Mouse (Mus musculus): ENCODE measurements at regions not wholly inside any gene's neighbourhood (a gene's known extent, or its start where the extent isn't known, plus 50 kb on each side); places are given as distances from the start of the nearest gene placed in this dataset.

DNA sequence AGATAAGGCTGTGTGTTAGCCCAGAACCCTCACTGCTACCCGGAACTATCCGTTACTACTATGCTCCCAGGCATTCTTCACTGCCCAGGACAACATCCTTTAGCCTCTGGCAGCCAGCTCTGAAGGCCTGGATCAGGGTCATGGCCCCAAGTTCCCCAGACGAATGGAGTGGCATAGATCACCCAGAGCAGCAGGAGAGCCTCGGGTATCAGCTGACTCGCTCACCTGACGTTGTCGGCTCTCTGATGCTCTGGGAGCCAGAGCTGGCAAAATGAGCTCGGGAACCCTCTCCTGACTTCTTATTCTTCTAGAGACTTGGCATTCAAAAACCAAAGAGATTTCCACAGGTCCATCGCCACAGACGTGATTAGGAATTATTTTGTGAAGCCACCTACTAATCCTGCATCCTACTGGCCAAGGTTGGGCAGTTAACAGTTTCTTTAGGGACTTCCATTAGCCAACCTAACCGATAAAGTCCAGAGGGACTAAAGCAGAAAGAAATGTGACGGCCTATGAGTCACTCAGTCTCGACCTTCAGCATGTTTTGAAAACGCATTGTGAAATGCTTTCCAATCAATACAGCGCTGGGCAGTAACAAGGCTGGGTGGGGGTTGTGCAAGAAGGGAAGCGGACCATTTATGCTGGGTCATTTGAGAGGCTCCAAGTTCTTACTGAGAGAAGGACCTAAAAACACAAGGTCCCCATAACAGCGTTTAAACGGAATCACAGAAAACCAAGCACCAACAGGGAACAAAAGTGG is 193.7 kb upstream of the Lpp start:
- H3K9me3 ChIP-seq, result no peaks in the 10 kb centered on the region
- no peak overlapping the region for H3K9ac ChIP-seq (replicated peaks)
- H3K4me3 ChIP-seq (replicated peaks), result no peak overlapping the region
- no peaks in the 10 kb centered on the region for H3K27me3 ChIP-seq
- H3K27ac ChIP-seq, result no peak overlapping the region
- no peaks in the 10 kb centered on the region for H3K36me3 ChIP-seq
- no peak overlapping the region for H3K4me2 ChIP-seq
- H3K4me1 ChIP-seq (replicated peaks), result peaks cover 6% of the 10 kb centered on the region; the same call in 1 of the 2 replicates
- 86% methylated on average over 18 of the region's 18 CpGs for WGBS
- no peak for ATAC-seq (ENCODE audit: insufficient number of reproducible peaks, insufficient read depth, low FRiP score, low TSS enrichment, low read depth)

DNA sequence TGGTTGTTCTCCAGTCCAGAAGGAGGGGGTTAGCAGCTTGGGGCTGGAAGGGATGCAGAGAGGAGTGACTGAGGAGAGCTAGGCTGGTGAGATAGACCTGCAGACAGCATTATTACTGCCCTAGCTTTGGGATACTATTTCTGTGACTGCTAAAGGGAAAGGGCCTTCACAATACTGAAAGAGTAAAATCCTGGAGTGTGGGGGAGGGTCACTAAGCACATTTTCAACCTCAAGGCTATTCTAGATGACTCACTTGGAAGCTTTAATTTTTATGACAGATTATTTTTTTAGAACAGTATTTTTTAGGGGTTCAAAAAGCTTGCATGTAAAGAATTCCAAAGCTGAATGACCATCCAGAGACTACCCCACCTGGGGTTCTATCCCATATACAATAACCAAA is 195.0 kb upstream of the Lpp start:
- Histone ChIP-seq H3K27ac (no peak overlapping the region), H3K36me3 (no peaks in the 10 kb centered on the region), H3K27me3 (no peaks in the 10 kb centered on the region), H3K9me3 (no peaks in the 10 kb centered on the region), H3K4me1 (replicated peaks) (peaks cover 6% of the 10 kb centered on the region; the same call in 1 of the 2 replicates), H3K9ac (replicated peaks) (no peak overlapping the region), H3K4me3 (replicated peaks) (no peak overlapping the region), H3K4me2 (no peak overlapping the region)
- ATAC-seq (ENCODE audit: insufficient number of reproducible peaks, insufficient read depth, low FRiP score, low TSS enrichment, low read depth), result no peak

DNA sequence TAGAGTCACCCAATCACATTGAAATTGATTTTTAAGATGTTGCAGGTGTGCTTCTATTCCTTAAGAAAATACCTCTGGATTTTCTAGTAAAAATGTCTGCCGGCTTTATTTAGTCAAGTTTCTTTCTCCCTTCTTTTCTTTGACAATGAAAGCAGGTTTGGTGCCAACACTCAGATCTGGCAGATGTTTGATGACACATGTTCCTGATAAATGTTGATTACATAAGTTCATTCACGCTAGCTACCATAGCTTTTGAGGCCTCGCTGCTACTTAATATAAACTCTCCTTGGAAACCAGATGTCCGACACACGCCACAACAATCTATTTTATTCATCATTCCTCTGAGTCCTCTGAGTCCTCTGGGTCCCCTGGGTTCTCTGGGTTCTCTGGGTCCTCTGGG is 195.7 kb upstream of the Lpp start:
- Histone ChIP-seq H3K9me3 (no peaks in the 10 kb centered on the region), H3K9ac (replicated peaks) (no peak overlapping the region), H3K27me3 (no peaks in the 10 kb centered on the region), H3K27ac (no peak overlapping the region), H3K36me3 (no peaks in the 10 kb centered on the region), H3K4me1 (replicated peaks) (peaks cover 6% of the 10 kb centered on the region; the same call in 1 of the 2 replicates), H3K4me2 (no peak overlapping the region), H3K4me3 (replicated peaks) (no peak overlapping the region)
- no peak for ATAC-seq (ENCODE audit: insufficient number of reproducible peaks, insufficient read depth, low FRiP score, low TSS enrichment, low read depth)
- 60% methylated on average over 5 of the region's 5 CpGs for WGBS

DNA sequence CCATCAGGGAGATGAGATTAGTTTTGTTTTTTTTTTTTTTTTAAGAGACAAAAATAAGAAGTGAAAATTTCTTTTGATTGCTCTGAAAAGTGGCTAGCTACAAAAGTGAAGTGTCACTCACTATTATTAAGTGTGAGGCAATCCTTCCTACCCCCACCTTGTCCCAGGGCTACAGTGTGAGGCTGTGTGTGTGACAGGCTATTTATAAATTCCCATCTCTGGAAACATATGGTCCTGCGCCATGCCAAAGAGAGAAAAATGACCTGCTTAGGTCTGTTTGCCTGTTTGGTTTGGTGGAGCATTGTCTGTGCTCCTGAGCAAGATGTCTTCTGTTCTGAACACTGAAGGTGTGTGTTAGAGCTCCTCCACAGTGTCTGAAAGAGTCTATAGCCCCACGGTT is 199.4 kb upstream of the Lpp start:
- Histone ChIP-seq H3K4me3 (replicated peaks) (no peak overlapping the region), H3K9ac (replicated peaks) (no peak overlapping the region), H3K4me1 (replicated peaks) (peaks cover 6% of the 10 kb centered on the region; the same call in 1 of the 2 replicates), H3K9me3 (no peaks in the 10 kb centered on the region), H3K27me3 (no peaks in the 10 kb centered on the region), H3K36me3 (no peaks in the 10 kb centered on the region), H3K4me2 (no peak overlapping the region), H3K27ac (no peak overlapping the region)
- WGBS, result 77% methylated on average over 2 of the region's 2 CpGs
- ATAC-seq (ENCODE audit: insufficient number of reproducible peaks, insufficient read depth, low FRiP score, low TSS enrichment, low read depth), result no peak

DNA sequence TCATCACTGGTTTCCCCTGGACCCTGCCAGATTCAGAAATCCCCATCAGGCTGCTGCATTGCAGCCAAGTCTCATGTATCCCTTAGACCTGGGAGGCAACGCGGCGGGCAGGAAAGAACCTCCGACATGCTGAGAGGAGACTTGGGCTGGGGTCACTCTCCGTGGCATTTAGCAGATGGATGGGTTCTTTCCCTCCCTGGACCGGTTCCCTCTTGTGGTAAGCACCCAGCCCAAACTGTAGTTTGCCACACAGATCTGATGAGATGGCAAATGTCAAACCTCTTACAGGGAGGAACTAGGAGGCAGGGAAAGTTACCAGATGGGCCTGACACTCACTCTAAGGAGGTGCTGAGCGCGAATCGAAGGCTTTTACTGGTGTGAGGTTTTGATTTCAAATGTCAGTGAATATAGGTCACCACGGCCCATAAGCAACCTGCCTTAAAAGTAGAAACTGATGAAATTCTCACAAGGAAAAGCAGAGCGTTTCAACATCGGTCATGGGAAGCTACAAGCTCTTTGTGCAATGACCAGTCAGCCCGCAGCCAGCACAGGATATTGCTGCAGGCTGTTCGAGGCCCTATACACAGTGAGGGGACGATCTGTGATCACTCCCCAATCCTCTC is 199.9 kb upstream of the Lpp start:
- Histone ChIP-seq H3K4me3 (replicated peaks) (no peak overlapping the region), H3K4me1 (replicated peaks) (peaks cover 6% of the 10 kb centered on the region; the same call in 1 of the 2 replicates), H3K9me3 (no peaks in the 10 kb centered on the region), H3K9ac (replicated peaks) (no peak overlapping the region), H3K27ac (no peak overlapping the region), H3K27me3 (no peaks in the 10 kb centered on the region), H3K4me2 (no peak overlapping the region), H3K36me3 (no peaks in the 10 kb centered on the region)
- ATAC-seq (ENCODE audit: insufficient number of reproducible peaks, insufficient read depth, low FRiP score, low TSS enrichment, low read depth), result no peak
- WGBS, result 60% methylated on average over 15 of the region's 15 CpGs

- Histone ChIP-seq H3K4me3 (replicated peaks) (no peak overlapping the region), H3K27me3 (no peaks in the 10 kb centered on the region), H3K27ac (no peak overlapping the region), H3K36me3 (no peaks in the 10 kb centered on the region), H3K4me1 (replicated peaks) (no peaks in the 10 kb centered on the region), H3K4me2 (no peak overlapping the region), H3K9ac (replicated peaks) (no peak overlapping the region), H3K9me3 (no peaks in the 10 kb centered on the region)
- no peak for ATAC-seq (ENCODE audit: insufficient number of reproducible peaks, insufficient read depth, low FRiP score, low TSS enrichment, low read depth)
- WGBS, result 90% methylated on average over 1 of the region's 1 CpGs
Measured at GRCm38 (mm10) chr16:24192013-24192412, 201.3 kb upstream of the Lpp start.

DNA sequence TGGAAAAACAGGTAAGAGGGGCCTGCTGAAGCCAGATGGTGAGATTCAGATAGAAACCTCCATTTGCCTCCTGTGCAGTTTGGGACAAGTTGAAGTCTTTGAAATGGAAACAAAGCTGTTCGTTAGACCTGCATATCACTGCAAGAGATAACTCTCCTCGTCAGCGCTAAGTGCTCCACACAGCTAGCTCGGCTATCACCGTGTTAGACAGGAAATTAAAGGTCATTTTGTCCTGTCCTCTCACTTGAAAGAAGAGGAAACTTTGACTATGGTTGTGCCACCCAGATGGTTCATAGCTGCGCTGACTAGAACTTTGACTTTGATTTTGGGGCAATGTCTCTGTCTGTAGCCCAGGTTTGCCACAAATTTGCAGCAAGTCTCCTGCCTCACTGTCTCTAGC is 198.5 kb upstream of the Bcl6 start:
- no peak for ATAC-seq (ENCODE audit: insufficient number of reproducible peaks, insufficient read depth, low FRiP score, low TSS enrichment, low read depth)
- no peak overlapping the region for H3K9ac ChIP-seq (replicated peaks)
- no peak overlapping the region for H3K4me2 ChIP-seq
- no peaks in the 10 kb centered on the region for H3K4me1 ChIP-seq (replicated peaks)
- H3K4me3 ChIP-seq (replicated peaks), result no peak overlapping the region
- no peak overlapping the region for H3K27ac ChIP-seq
- no peaks in the 10 kb centered on the region for H3K27me3 ChIP-seq
- H3K36me3 ChIP-seq, result no peaks in the 10 kb centered on the region
- 57% methylated on average over 6 of the region's 6 CpGs for whole genome bisulfite sequencing
- no peaks in the 10 kb centered on the region for H3K9me3 ChIP-seq

GRCm38 (mm10) chr16:24185989-24186388 is 197.3 kb upstream of the Bcl6 start:
- Histone ChIP-seq H3K9ac (replicated peaks) (no peak overlapping the region), H3K4me1 (replicated peaks) (no peaks in the 10 kb centered on the region), H3K4me3 (replicated peaks) (no peak overlapping the region), H3K27ac (no peak overlapping the region), H3K4me2 (no peak overlapping the region), H3K27me3 (no peaks in the 10 kb centered on the region), H3K9me3 (no peaks in the 10 kb centered on the region), H3K36me3 (no peaks in the 10 kb centered on the region)
- WGBS, result 77% methylated on average over 6 of the region's 6 CpGs
- ATAC-seq (ENCODE audit: insufficient number of reproducible peaks, insufficient read depth, low FRiP score, low TSS enrichment, low read depth), result no peak

GRCm38 (mm10) chr16:24184846-24185245 is 196.2 kb upstream of the Bcl6 start:
- Histone ChIP-seq H3K4me2 (no peak overlapping the region), H3K27ac (no peak overlapping the region), H3K9me3 (no peaks in the 10 kb centered on the region), H3K9ac (replicated peaks) (no peak overlapping the region), H3K4me1 (replicated peaks) (no peaks in the 10 kb centered on the region), H3K4me3 (replicated peaks) (no peak overlapping the region), H3K36me3 (no peaks in the 10 kb centered on the region), H3K27me3 (no peaks in the 10 kb centered on the region)
- no peak for ATAC-seq (ENCODE audit: insufficient number of reproducible peaks, insufficient read depth, low FRiP score, low TSS enrichment, low read depth)
- WGBS, result 80% methylated on average over 4 of the region's 4 CpGs

DNA sequence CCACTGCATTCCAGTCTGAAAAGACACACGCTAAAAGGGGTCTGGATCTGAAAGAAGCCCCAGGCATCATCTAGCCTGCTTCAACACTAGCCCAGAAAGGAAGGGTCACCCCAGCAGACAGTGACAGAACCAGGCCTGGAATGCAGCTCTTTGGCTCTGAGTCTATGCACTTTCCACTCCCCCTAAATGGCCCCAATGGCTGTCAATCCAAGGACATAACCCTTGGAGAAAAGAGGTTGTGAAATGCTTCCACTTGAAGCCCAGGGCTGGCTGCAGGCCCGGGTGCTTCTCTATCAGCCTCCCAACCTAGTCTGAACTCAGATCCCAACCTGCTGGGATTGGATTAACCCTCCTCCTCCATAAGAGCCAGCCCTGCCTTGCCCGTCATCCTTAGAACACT is 194.6 kb upstream of the Bcl6 start:
- Histone ChIP-seq H3K9ac (replicated peaks) (no peak overlapping the region), H3K27ac (no peak overlapping the region), H3K4me2 (no peak overlapping the region), H3K4me1 (replicated peaks) (no peaks in the 10 kb centered on the region), H3K9me3 (no peaks in the 10 kb centered on the region), H3K36me3 (no peaks in the 10 kb centered on the region), H3K27me3 (no peaks in the 10 kb centered on the region), H3K4me3 (replicated peaks) (no peak overlapping the region)
- 80% methylated on average over 3 of the region's 3 CpGs for WGBS
- ATAC-seq (ENCODE audit: insufficient number of reproducible peaks, insufficient read depth, low FRiP score, low TSS enrichment, low read depth), result no peak

- Histone ChIP-seq H3K9me3 (no peaks in the 10 kb centered on the region), H3K4me1 (replicated peaks) (no peaks in the 10 kb centered on the region), H3K4me3 (replicated peaks) (no peak overlapping the region), H3K36me3 (no peaks in the 10 kb centered on the region), H3K9ac (replicated peaks) (no peak overlapping the region), H3K4me2 (no peak overlapping the region), H3K27me3 (no peaks in the 10 kb centered on the region), H3K27ac (no peak overlapping the region)
- 79% methylated on average over 3 of the region's 3 CpGs for WGBS
- no peak for ATAC-seq (ENCODE audit: insufficient number of reproducible peaks, insufficient read depth, low FRiP score, low TSS enrichment, low read depth)
Measured at GRCm38 (mm10) chr16:24181388-24181787, 192.7 kb upstream of the Bcl6 start.

GRCm38 (mm10) chr16:24180666-24181065 is 192.0 kb upstream of the Bcl6 start:
- Histone ChIP-seq H3K27me3 (no peaks in the 10 kb centered on the region), H3K9ac (replicated peaks) (no peak overlapping the region), H3K4me2 (no peak overlapping the region), H3K4me3 (replicated peaks) (no peak overlapping the region), H3K27ac (no peak overlapping the region), H3K4me1 (replicated peaks) (no peaks in the 10 kb centered on the region), H3K9me3 (no peaks in the 10 kb centered on the region), H3K36me3 (no peaks in the 10 kb centered on the region)
- no peak for ATAC-seq (ENCODE audit: insufficient number of reproducible peaks, insufficient read depth, low FRiP score, low TSS enrichment, low read depth)
- WGBS, result 88% methylated on average over 5 of the region's 5 CpGs

Data from limb, embryonic 12.5 days (tissue).